Comparison of ENCODE assay signal across 8 mouse cellular contexts in genomic region chr5:124440094-124440701, GRCm38 (mm10). TPM values are rescaled to one million over a fixed set of nuclear protein-coding genes. Genes with fewer than 3 reads are reported as not detected.
DNase-seq lines count a peak whose midpoint lies in the region; ATAC-seq and TF ChIP-seq lines count a peak whose summit lies in the region.

No protein-coding gene starts in this region.

- peak overlapping the region; percentile 62 for H3K4me3 ChIP-seq in kidney, adult 2 months (ENCODE audit: insufficient read depth, low read depth, low read length)
- H3K4me3 ChIP-seq in MEL (ENCODE audit: control insufficient read depth in 1 of 2, insufficient read depth in 1 of 2, low read depth in 2 of 2, low read length in 2 of 2) = peak overlapping the region; percentile 56 to 75
- H3K4me3 ChIP-seq in forebrain, embryonic 10.5 days = peak overlapping the region; percentile 77
- peak overlapping the region; percentile 58 for H3K4me3 ChIP-seq in hindbrain, postnatal 0 days (ENCODE audit: low read length)
- peak overlapping the region; percentile 68 for H3K4me3 ChIP-seq in lung, postnatal 0 days (ENCODE audit: low read depth, low read length)

- peak; percentile 75 for ATAC-seq in hindbrain, postnatal 0 days
- peak; percentile 53 for ATAC-seq in lung, postnatal 0 days

- peak overlapping the region; percentile 78 for H3K9ac ChIP-seq in MEL (ENCODE audit: control insufficient read depth, low read depth, low read length, poor library complexity, severe bottlenecking)
- H3K9ac ChIP-seq in hindbrain, postnatal 0 days (replicated peaks; ENCODE audit: low read length) = peak overlapping the region; percentile 54
- peak overlapping the region; percentile 44 for H3K9ac ChIP-seq in lung, postnatal 0 days (replicated peaks; ENCODE audit: low read depth)

- H3K4me2 ChIP-seq in hindbrain, postnatal 0 days (ENCODE audit: low read depth, low read length) = peak overlapping the region; percentile 89
- peak overlapping the region; percentile 93 for H3K4me2 ChIP-seq in lung, postnatal 0 days (replicated peaks; ENCODE audit: low read depth, low read length)

- no peaks in the 10 kb centered on the region for H3K9me3 ChIP-seq in MEL (replicated peaks; ENCODE audit: insufficient read depth, low read length)
- no peaks in the 10 kb centered on the region for H3K9me3 ChIP-seq in forebrain, embryonic 10.5 days
- no peaks in the 10 kb centered on the region for H3K9me3 ChIP-seq in hindbrain, postnatal 0 days (ENCODE audit: low read length)
- H3K9me3 ChIP-seq in lung, postnatal 0 days (ENCODE audit: low read length) = no peaks in the 10 kb centered on the region

- peaks cover 15% of the 10 kb centered on the region; the same call in 1 of the 2 replicates for H3K4me1 ChIP-seq in kidney, adult 2 months (ENCODE audit: control insufficient read depth, insufficient read depth, low read length)
- H3K4me1 ChIP-seq in MEL (ENCODE audit: control insufficient read depth in 1 of 2, insufficient read depth in 2 of 2, low read length in 2 of 2) = peaks cover 4 to 22% of the 10 kb centered on the region in 2 experiments
- H3K4me1 ChIP-seq in forebrain, embryonic 10.5 days = peaks cover 28% of the 10 kb centered on the region
- H3K4me1 ChIP-seq in hindbrain, postnatal 0 days (ENCODE audit: insufficient read depth, low read length) = no peaks in the 10 kb centered on the region
- peaks cover 2% of the 10 kb centered on the region; the same call in 1 of the 2 replicates for H3K4me1 ChIP-seq in lung, postnatal 0 days (ENCODE audit: insufficient read depth, low read depth, low read length)

- H3K79me2 ChIP-seq in MEL (ENCODE audit: control insufficient read depth, insufficient read depth, low read length, poor library complexity) = peaks cover 18% of the 10 kb centered on the region

- WGBS in kidney, adult 2 months = under 1% methylated on average over 30 of the region's 30 CpGs
- under 1% methylated on average over 30 of the region's 30 CpGs for WGBS in forebrain, embryonic 10.5 days
- under 1% methylated on average over 30 of the region's 30 CpGs for WGBS in hindbrain, postnatal 0 days
- WGBS in lung, postnatal 0 days = under 1% methylated on average over 30 of the region's 30 CpGs

- peak; percentile 30; the same call in 1 of the 2 replicates for TF ChIP-seq CTCF in kidney, adult 2 months (conservative IDR thresholded peaks at IDR 0.05; ENCODE audit: insufficient read depth, insufficient read length, low read depth, low read length)
- peak in 2 of 3 experiments; percentile 29 to 44; a peak in 4 of 6 replicates for TF ChIP-seq CTCF in MEL (IDR thresholded peaks at IDR 0.05 in 2 of 3, conservative IDR thresholded peaks at IDR 0.05 in 1 of 3; ENCODE audit: control insufficient read depth in 1 of 3, insufficient read depth in 1 of 3, low read depth in 2 of 3, low read length in 3 of 3, poor library complexity in 1 of 3, severe bottlenecking in 1 of 3)
- peak; percentile 63 for TF ChIP-seq CTCF in hindbrain, postnatal 0 days (IDR thresholded peaks at IDR 0.05; ENCODE audit: low read depth)
- peak; percentile 70 for TF ChIP-seq CTCF in lung, postnatal 0 days (IDR thresholded peaks at IDR 0.05)

- no peaks in the 10 kb centered on the region for H3K36me3 ChIP-seq in kidney, adult 2 months (ENCODE audit: control insufficient read depth, insufficient read depth, low read length)
- peaks cover 0 to 25% of the 10 kb centered on the region in 2 experiments; a peak in 2 of 4 replicates for H3K36me3 ChIP-seq in MEL (ENCODE audit: control insufficient read depth in 1 of 2, insufficient read depth in 2 of 2, low read length in 2 of 2)
- H3K36me3 ChIP-seq in forebrain, embryonic 10.5 days (replicated peaks) = peaks cover 9% of the 10 kb centered on the region
- no peaks in the 10 kb centered on the region for H3K36me3 ChIP-seq in hindbrain, postnatal 0 days (ENCODE audit: insufficient read depth, low read length)
- no peaks in the 10 kb centered on the region for H3K36me3 ChIP-seq in lung, postnatal 0 days (ENCODE audit: insufficient read depth, low read length)

- no peaks in the 10 kb centered on the region for H3K27me3 ChIP-seq in kidney, adult 2 months (replicated peaks; ENCODE audit: control insufficient read depth, insufficient read depth, low read length)
- H3K27me3 ChIP-seq in MEL (ENCODE audit: control insufficient read depth in 1 of 2, insufficient read depth in 2 of 2, low read length in 2 of 2) = no peaks in the 10 kb centered on the region
- H3K27me3 ChIP-seq in forebrain, embryonic 10.5 days (ENCODE audit: poor library complexity, severe bottlenecking) = no peaks in the 10 kb centered on the region
- H3K27me3 ChIP-seq in hindbrain, postnatal 0 days (ENCODE audit: insufficient read depth, low read length) = no peaks in the 10 kb centered on the region
- no peaks in the 10 kb centered on the region for H3K27me3 ChIP-seq in lung, postnatal 0 days (replicated peaks; ENCODE audit: insufficient read depth, low read length)

- no peak for TF ChIP-seq RAD21 in MEL (IDR thresholded peaks at IDR 0.05; ENCODE audit: low read depth, low read length)

- TF ChIP-seq EP300 in MEL (IDR thresholded peaks at IDR 0.05; ENCODE audit: low read depth in 1 of 2, low read length in 2 of 2) = no peak
- no peak for TF ChIP-seq EP300 in lung, postnatal 0 days (IDR thresholded peaks at IDR 0.05)

- TF ChIP-seq POLR2A in kidney, adult 2 months (IDR thresholded peaks at IDR 0.05; ENCODE audit: low read depth, low read length) = no peak
- peak in 1 of 2 experiments; percentile 33; a peak in 1 of 4 replicates for TF ChIP-seq POLR2A in MEL (IDR thresholded peaks at IDR 0.05; ENCODE audit: control insufficient read depth in 1 of 2, insufficient read depth in 1 of 2, low read depth in 1 of 2, low read length in 2 of 2, poor library complexity in 1 of 2)

- no peak for DNase-seq in kidney, adult 2 months
- no peak for DNase-seq in kidney, adult 9 months
- peak; percentile 78 for DNase-seq in MEL (ENCODE audit: low read depth, low spot score)
- no peak for DNase-seq in forebrain, embryonic 10.5 days (ENCODE audit: extremely low spot score, low spot score)
- DNase-seq in hindbrain, postnatal 0 days (ENCODE audit: low spot score) = peak; percentile 79
- peak; percentile 76 for DNase-seq in lung, postnatal 0 days (ENCODE audit: low spot score)
- peak; percentile 80 for DNase-seq in retina, postnatal 1 day
- DNase-seq in frontal cortex, adult 2 months (ENCODE audit: extremely low spot score in 1 of 2, low spot score in 1 of 2) = no peak

- H3K27ac ChIP-seq in kidney, adult 2 months (ENCODE audit: insufficient read depth, low read depth, low read length) = peak overlapping the region; percentile 65
- peak overlapping the region; percentile 71 for H3K27ac ChIP-seq in MEL (ENCODE audit: control insufficient read depth, low read depth, low read length)
- peak overlapping the region; percentile 95 for H3K27ac ChIP-seq in forebrain, embryonic 10.5 days
- H3K27ac ChIP-seq in hindbrain, postnatal 0 days = peak overlapping the region; percentile 69
- peak overlapping the region; percentile 83 for H3K27ac ChIP-seq in lung, postnatal 0 days (ENCODE audit: low read length)

RNA-seq across cellular contexts. Expression of gene Kmt5a, which starts 0.5 kb away (rescaled TPM):
- 75.9 and 81.1 TPM in 2 replicates for polyA plus RNA-seq in kidney, adult 2 months (2012; rRNA removed)
- 104 and 110 TPM in 2 replicates for total RNA-seq in MEL (2012; rRNA removed)
- 100 to 1,000 TPM in 1 of 2 experiments, 10 to 100 TPM in 1; 88.6 to 243 TPM for polyA plus RNA-seq in MEL (2012; ENCODE audit: insufficient read depth in 1 of 2, insufficient read length in 2 of 2, low read depth in 1 of 2, low replicate concordance in 2 of 2, missing spikeins in 1 of 2)
- polyA plus RNA-seq in forebrain, embryonic 10.5 days (2016; fragmentation: Nextera tagmentation; extraction: Ambion mirVana) = 41.0 and 41.6 TPM in 2 replicates
- 28.0 and 48.5 TPM in 2 replicates for total RNA-seq in hindbrain, postnatal 0 days (2014; rRNA removed)
- 17.2 and 20.5 TPM in 2 replicates for polyA plus RNA-seq in hindbrain, postnatal 0 days (2015; fragmentation: Nextera tagmentation; extraction: Ambion mirVana)
- 18.0 and 21.9 TPM in 2 replicates for polyA plus RNA-seq in lung, postnatal 0 days (2015; fragmentation: Nextera tagmentation; extraction: Ambion mirVana)
- polyA plus RNA-seq in frontal cortex, adult 2 months (2012; rRNA removed) = 41.8 and 54.3 TPM in 2 replicates

RNA-seq across cellular contexts. Expression of gene Sbno1, which starts 14.4 kb away (rescaled TPM):
- polyA plus RNA-seq in kidney, adult 2 months (2012; rRNA removed) = 16.7 and 20.8 TPM in 2 replicates
- 38.8 and 39.3 TPM in 2 replicates for total RNA-seq in MEL (2012; rRNA removed)
- 100 to 1,000 TPM in 1 of 2 experiments, 10 to 100 TPM in 1; 32.4 to 500 TPM for polyA plus RNA-seq in MEL (2012; ENCODE audit: insufficient read depth in 1 of 2, insufficient read length in 2 of 2, low read depth in 1 of 2, low replicate concordance in 2 of 2, missing spikeins in 1 of 2)
- 85.7 and 88.3 TPM in 2 replicates for polyA plus RNA-seq in forebrain, embryonic 10.5 days (2016; fragmentation: Nextera tagmentation; extraction: Ambion mirVana)
- 30.4 and 35.9 TPM in 2 replicates for total RNA-seq in hindbrain, postnatal 0 days (2014; rRNA removed)
- polyA plus RNA-seq in hindbrain, postnatal 0 days (2015; fragmentation: Nextera tagmentation; extraction: Ambion mirVana) = 71.0 and 73.6 TPM in 2 replicates
- polyA plus RNA-seq in lung, postnatal 0 days (2015; fragmentation: Nextera tagmentation; extraction: Ambion mirVana) = 46.5 and 58.0 TPM in 2 replicates
- 57.7 and 59.5 TPM in 2 replicates for polyA plus RNA-seq in frontal cortex, adult 2 months (2012; rRNA removed)

RNA-seq across cellular contexts. Expression of gene Rilpl2, which starts 38.0 kb away (rescaled TPM):
- polyA plus RNA-seq in kidney, adult 2 months (2012; rRNA removed) = 44.3 and 46.3 TPM in 2 replicates
- 12.1 and 13.4 TPM in 2 replicates for total RNA-seq in MEL (2012; rRNA removed)
- 10 to 100 TPM in 1 of 2 experiments, not detected in 1; 14.3 TPM for polyA plus RNA-seq in MEL (2012; ENCODE audit: insufficient read depth in 1 of 2, insufficient read length in 2 of 2, low read depth in 1 of 2, low replicate concordance in 2 of 2, missing spikeins in 1 of 2)
- polyA plus RNA-seq in forebrain, embryonic 10.5 days (2016; fragmentation: Nextera tagmentation; extraction: Ambion mirVana) = 22.7 and 24.2 TPM in 2 replicates
- 25.6 and 38.8 TPM in 2 replicates for total RNA-seq in hindbrain, postnatal 0 days (2014; rRNA removed)
- 33.2 and 34.8 TPM in 2 replicates for polyA plus RNA-seq in hindbrain, postnatal 0 days (2015; fragmentation: Nextera tagmentation; extraction: Ambion mirVana)
- polyA plus RNA-seq in lung, postnatal 0 days (2015; fragmentation: Nextera tagmentation; extraction: Ambion mirVana) = 31.5 and 32.7 TPM in 2 replicates
- 24.5 and 25.9 TPM in 2 replicates for polyA plus RNA-seq in frontal cortex, adult 2 months (2012; rRNA removed)

RNA-seq across cellular contexts. Expression of gene Snrnp35, which starts 42.7 kb away (rescaled TPM):
- 4.3 and 5.9 TPM in 2 replicates for polyA plus RNA-seq in kidney, adult 2 months (2012; rRNA removed)
- 11.7 and 12.2 TPM in 2 replicates for total RNA-seq in MEL (2012; rRNA removed)
- 10 to 100 TPM in 1 of 2 experiments, not detected in 1; 18.3 TPM for polyA plus RNA-seq in MEL (2012; ENCODE audit: insufficient read depth in 1 of 2, insufficient read length in 2 of 2, low read depth in 1 of 2, low replicate concordance in 2 of 2, missing spikeins in 1 of 2)
- polyA plus RNA-seq in forebrain, embryonic 10.5 days (2016; fragmentation: Nextera tagmentation; extraction: Ambion mirVana) = 35.8 and 37.2 TPM in 2 replicates
- total RNA-seq in hindbrain, postnatal 0 days (2014; rRNA removed) = 4.0 and 17.2 TPM in 2 replicates
- polyA plus RNA-seq in hindbrain, postnatal 0 days (2015; fragmentation: Nextera tagmentation; extraction: Ambion mirVana) = 13.9 and 17.3 TPM in 2 replicates
- polyA plus RNA-seq in lung, postnatal 0 days (2015; fragmentation: Nextera tagmentation; extraction: Ambion mirVana) = 11.7 and 12.8 TPM in 2 replicates
- polyA plus RNA-seq in frontal cortex, adult 2 months (2012; rRNA removed) = 9.6 and 11.8 TPM in 2 replicates

Comparison
In these comparisons a context has a peak if more than half of its experiments do, and no peak if none do; other contexts are left out.
1. DNase-seq: peak in MEL (single experiment), hindbrain, postnatal 0 days (single experiment), lung, postnatal 0 days (single experiment) and retina, postnatal 1 day (single experiment); none in kidney, adult 2 months (single experiment), kidney, adult 9 months (single experiment), forebrain, embryonic 10.5 days (single experiment) and frontal cortex, adult 2 months (0 of 2).
2. Peak in every context shown above with its lines, with median percentiles within 50 percentile points of each other: H3K27ac ChIP-seq, H3K4me3 ChIP-seq, CTCF ChIP-seq and H3K9ac ChIP-seq.